Mouse (Mus musculus): ENCODE measurements around the gene Gm6526.
"Not testable (repeated sequence)": the region's sequence is repeated elsewhere in the genome, so short reads cannot be mapped to it uniquely, and the experiment has no call there.

Gm6526 gene

GRCm38 (mm10) chr14:43747566-43747965, at the start of gene Gm6526:
TSS of gene Gm6526 (plus strand) at chr14:43747866.
- not testable (repeated sequence) for DNase-seq (ENCODE audit: low read depth, low spot score)

DNA sequence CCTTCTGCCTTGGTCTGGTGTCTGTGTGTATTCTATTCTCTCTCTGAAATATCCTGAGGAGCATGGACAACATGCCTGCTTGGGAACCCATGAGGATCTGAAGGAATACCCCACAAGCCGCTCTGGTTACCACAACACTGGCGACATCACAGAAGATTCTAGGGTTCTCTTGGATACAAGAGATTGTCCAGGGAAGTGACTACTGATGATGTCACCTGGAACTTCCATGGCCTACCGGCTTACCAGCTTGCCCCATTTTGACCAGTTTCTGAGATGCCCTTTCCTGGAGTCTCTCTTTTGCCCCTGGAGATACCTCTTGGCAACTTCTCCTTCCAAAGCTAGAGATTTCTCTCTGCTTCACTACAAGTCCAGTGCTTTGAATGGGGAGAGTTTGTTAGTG, 20.3 kb upstream of the Gm6526 start, which contains the start of gene Gm16506:
Gene Gm16506 (minus strand): TSS at position 101 of the 400 bp plus-strand sequence.
- not testable (repeated sequence) for DNase-seq (ENCODE audit: low read depth, low spot score)

- not testable (repeated sequence) for DNase-seq (ENCODE audit: low read depth, low spot score)
These were observed 37.0 kb downstream of the Gm6526 start, which contains the start of gene Gm8180 for GRCm38 (mm10) chr14:43784645-43785044. TSS of gene Gm8180 (minus strand) at chr14:43784745.

DNA sequence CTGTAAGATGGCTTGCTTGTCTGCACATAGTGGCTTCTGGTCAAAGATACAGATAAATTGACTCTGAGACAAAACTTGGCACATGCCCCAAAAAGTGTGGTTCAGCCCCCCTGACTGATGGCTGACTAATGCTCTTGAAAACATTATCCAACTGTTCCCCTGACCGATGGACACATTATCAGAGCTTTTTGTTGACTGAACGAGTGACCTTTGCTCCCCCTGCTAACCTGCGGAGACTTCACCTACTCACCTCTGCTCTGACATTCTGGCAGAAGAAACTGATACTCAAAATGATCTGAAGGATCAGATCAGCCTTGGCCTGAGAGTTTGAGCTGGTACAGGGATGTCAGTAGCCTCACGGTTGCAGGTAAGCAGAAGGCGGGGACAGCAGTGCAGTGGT, 46.1 kb downstream of the Gm6526 start:
- not testable (repeated sequence) for DNase-seq (ENCODE audit: low read depth, low spot score)

- DNase-seq (ENCODE audit: low read depth, low spot score), result no peak
These were observed 48.6 kb downstream of the Gm6526 start for GRCm38 (mm10) chr14:43796069-43796904.

- DNase-seq (ENCODE audit: low read depth, low spot score), result peak; percentile 14
These were observed 49.3 kb downstream of the Gm6526 start for GRCm38 (mm10) chr14:43796905-43797470.

GRCm38 (mm10) chr14:43804435-43804834, 56.8 kb downstream of the Gm6526 start:
- not testable (repeated sequence) for DNase-seq (ENCODE audit: low read depth, low spot score)

All from R1 (cell line).